Mouse (Mus musculus): ENCODE results near the gene Plk5. TPM values are rescaled to one million over a fixed set of nuclear protein-coding genes. Genes with fewer than 3 reads are reported as not detected.

Gene Plk5
- total RNA-seq, 2 experiments from 2014 or later, result 23.2 to 23.4 TPM

DNA sequence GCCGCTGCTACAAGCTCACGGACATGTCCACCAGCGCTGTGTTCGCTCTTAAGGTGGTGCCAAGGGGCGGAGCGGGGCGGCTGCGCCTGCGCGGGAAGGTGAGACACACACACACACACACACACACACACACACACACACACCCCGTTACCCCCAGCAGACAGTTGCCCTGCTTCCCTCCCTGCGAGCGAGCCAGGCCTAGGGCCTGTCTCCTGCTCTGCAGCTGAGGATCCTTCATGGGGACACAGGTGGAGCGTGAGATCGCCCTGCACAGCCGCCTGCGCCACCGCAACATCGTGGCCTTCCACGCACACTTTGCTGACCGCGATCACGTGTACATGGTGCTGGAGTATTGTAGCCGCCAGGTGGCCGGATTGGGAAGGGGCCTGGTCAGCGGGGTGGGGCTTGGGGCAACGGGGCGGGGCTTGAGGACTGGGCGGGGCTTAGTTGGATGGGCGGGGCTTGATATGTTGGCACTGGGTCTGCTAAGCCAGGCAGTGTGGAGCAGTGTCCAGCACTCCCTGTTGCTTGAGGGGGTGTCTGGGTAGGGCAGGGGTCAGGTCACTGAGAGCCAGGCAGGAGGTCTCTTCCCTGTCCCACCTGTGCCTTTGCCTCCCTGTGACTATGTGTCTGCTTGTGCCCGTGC, 1.9 kb downstream of the Plk5 start:
- no peak for DNase-seq

DNA sequence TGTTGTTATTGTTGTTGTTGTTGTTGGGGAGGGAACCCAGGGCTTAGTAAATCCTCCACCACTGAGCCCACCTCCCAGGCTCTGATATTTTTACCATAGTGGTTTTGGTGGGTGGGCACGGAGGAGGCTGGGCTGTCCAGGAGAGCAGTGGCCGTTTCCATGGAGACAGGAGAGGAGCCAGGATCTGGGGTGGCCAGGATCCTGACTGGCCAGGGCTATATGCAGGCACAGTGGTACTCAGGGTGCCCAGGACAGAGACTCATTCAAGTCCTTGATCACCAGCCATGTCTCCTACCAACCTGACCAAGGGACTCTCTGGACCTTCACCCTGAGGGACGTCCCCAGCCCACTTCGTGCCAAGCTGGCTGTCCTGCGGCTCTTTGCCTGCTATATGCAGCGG, 7.5 kb downstream of the Plk5 start:
- no peak for DNase-seq

GRCm38 (mm10) chr10:80365736-80366135, 9.5 kb downstream of the Plk5 start:
- no peak for DNase-seq

DNA sequence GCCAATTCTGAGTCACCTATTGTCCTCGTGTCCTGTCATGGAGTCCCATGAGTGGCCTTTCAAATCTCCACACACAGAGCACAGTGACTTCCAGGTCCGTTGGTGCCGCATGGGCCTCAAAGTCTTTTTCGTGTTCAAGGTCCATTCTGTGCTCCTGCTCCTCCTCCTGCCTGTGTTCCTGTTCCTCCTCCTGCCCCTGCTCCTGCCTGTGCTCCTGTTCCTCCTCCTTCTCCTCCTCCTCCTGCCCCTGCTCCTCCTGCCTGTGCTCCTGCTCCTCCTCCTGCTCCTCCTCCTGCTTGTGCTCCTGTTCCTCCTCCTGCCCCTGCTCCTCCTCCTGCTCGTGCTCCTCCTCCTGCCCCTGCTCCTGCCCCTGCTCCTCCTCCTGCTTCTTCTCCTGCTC, 11.7 kb downstream of the Plk5 start:
- DNase-seq, result no peak

DNA sequence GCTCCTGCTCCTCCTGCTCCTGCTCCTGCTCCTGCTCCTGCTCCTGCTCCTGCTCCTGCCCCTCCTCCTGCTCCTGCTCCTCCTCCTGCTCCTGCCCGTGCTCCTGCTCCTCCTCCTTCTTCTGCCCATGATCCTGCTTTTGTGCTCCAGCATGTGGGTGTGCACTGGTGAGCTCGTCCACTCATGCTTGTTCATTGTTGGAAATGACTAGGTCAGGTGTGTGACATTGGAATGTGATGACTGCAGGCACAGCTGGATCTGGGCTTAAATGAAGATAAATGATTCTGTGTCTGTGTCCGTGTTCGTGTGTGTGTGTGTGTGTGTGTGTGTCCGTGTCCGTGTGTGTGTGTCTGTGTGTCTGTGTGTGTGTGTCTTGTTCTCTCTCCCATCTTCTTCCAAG, 12.1 kb downstream of the Plk5 start:
- no peak for DNase-seq

- DNase-seq, result no peak
Measured at GRCm38 (mm10) chr10:80369995-80370747, 13.9 kb downstream of the Plk5 start.

DNA sequence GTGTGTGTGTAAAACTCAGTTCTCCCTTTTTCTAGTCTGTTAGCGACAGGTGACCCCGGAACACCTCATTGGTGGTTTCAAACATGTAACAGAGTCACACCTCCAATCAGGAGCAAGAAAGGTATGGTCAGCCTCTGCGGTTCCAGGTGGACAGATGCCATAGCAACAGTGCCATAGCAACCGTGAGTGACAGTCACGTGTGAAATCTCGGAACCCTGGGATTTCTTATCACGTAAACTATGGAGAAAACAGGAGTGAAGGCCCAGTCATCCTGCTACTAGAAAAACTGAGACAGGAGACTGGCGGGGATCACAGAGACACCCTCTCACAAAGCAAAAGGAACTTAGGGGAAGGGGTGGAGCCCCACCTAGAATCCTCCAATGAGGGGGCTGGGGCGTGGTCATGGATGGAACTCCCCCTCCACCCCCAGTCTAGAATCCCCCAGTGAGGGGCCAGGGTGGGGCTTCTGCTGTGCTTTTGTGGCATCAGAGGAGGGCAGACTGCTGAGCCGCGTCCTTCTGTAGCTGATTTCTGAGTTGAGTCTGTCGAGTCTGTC, 15.2 kb downstream of the Plk5 start:
- no peak for DNase-seq

DNA sequence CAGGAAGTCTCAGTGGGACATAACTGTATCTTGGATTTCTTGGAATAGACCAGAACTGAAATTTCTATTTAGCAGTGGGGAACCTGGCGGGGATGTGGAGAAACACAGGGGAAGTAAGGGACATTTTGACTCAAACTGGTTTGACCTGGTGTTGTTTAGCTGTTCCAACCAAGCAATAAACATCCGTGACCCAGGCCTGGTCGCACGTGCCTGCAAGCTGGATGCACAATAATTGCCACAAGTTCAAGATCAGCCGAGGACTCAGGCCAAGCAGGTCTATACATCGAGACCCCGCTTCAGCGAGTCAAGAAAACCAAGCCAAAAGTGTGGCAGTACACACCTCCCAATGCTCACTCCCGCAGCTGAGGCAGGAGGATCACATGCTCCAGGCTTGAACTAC, 15.7 kb downstream of the Plk5 start:
- no peak for DNase-seq

GRCm38 (mm10) chr10:80372706-80373105, 16.4 kb downstream of the Plk5 start:
- DNase-seq, result no peak

DNA sequence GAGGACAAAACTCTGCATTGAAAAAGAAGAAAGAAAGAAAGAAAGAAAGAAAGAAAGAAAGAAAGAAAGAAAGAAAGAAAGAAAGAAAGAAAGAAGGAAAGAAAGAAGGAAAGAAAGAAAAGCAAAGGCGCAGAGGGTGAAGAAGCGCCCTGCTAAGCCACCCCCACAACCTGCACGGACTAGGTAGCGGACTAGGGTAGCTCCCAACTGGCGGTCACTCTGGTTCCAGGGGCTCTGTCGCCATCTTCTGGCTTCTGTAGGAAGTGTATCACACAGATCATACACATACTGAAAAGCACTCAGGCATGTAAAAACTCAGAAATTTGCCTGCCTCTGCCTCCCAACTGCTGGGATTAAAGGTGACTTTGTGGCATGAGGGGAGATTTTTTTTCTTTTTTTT, 17.8 kb downstream of the Plk5 start:
- peak; percentile 64 to 71 for DNase-seq

DNA sequence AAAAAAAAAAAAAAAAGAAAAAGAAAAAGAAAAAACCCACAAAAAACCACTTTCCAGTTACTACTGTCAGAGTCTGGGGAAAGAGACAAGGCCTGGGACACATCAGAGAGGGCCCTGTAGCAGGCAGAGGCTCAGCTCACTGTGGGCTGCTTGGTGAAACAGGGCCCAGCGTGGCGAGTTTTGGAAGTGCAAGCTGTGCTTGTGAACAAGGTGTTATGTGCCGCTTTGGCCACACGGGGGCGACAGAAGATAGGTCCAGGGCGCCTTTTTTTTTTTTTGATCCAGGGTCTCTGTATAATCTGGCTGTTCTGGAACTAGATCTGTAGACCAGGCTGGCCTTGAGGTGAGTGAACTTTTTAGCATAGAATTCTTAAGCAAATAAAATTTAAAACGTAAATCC, 19.9 kb downstream of the Plk5 start:
- peak; percentile 87 for DNase-seq

GRCm38 (mm10) chr10:80377716-80378115, 21.5 kb downstream of the Plk5 start:
- no peak for DNase-seq

GRCm38 (mm10) chr10:80382641-80383365, 26.5 kb downstream of the Plk5 start:
- DNase-seq, result no peak

DNA sequence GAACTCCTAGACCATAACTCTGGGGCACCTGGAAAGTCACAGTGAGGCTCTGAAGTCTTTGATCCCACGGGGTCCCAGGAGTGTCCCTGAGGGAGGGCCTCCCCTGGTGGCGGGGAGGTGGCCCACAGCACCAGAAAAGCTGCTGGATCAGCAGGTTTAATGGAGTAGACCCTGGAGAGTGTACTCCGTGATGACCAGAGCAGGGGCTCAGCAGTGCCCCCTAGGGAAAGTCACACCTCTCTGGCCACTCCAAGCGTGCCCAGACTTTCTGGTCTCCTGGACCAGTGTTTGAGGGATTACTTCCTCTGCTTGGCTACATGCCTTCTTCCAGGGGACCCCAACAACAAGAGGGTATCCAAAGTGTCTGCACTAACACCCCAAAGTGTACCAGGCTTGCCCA, 27.2 kb downstream of the Plk5 start:
- DNase-seq, result no peak

DNA sequence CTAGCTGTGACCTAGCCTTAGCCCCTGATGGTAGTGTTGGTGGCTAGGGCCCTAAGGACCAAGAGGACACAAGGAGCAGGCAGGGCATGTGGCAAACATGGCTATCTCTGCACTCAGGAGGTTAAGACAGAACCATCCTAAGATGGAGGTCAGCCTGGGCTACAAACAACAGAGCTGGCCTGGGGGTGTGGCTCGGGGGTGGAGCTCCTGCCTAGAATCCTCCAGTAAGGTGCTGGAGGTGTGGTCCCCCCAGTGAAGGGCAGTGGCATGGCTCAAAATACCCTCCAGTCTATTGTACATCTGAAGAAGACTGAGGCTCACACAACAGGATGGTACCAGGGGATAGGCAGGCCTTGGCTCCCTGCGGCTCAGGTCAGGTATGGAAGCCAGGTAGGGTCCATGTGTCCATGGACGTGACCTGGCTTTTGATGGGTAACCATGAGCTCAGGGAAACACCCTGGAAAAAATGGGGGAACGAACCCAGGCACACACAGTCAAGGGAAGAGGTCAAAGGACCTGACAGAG, 27.9 kb downstream of the Plk5 start:
- no peak for DNase-seq

- no peak for DNase-seq
Measured at GRCm38 (mm10) chr10:80384709-80385108, 28.4 kb downstream of the Plk5 start.

GRCm38 (mm10) chr10:80385310-80385709, 29.1 kb downstream of the Plk5 start:
- no peak for DNase-seq

- DNase-seq, result no peak
Measured at GRCm38 (mm10) chr10:80385811-80386734, 29.8 kb downstream of the Plk5 start.

- no peak for DNase-seq
Measured at GRCm38 (mm10) chr10:80386735-80387471, 30.6 kb downstream of the Plk5 start.

DNA sequence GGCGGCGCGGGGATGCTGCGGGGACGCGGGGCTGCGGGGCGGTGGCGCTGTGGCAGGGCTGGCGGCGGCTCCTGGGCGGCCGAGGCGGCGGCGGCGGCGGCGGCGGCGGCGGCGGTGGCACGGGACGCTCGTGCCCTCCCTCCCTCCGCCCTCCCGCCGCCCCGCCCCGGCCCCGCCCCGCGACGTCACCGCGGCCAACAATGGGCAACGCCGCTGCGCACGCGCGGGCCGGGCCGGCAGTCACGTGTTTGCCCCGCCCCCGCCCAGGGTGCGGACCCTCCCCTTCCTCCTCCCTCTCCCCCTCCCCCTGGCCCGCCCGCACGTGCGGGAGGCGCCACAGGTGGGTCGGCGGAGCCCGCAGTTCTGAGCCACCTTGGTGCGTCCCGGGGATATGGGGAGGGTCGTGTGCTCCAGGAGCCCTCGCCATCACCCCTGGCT, 31.3 kb downstream of the Plk5 start, which contains the start of gene Mex3d:
Mex3d (minus strand) TSS at position 138 of the 438 bp plus-strand sequence.
- peak; percentile 84 to 85 for DNase-seq

- DNase-seq, result no peak
Measured at GRCm38 (mm10) chr10:80388731-80389130, 32.5 kb downstream of the Plk5 start.
